Mouse (Mus musculus) brain, embryonic 14.5 days (tissue): ENCODE measurements at regions not wholly inside any gene's neighbourhood (a gene's known extent, or its start where the extent isn't known, plus 50 kb on each side); places are given as distances from the start of the nearest gene placed in this dataset.

Experiments used
- CTCF ChIP-seq: fragments of 200-500 bp; IDR thresholded peaks from 2 replicates; pipeline ENCODE4 v1.5.1; 2012; ENCODE audit warnings: inconsistent platforms, mild to moderate bottlenecking, moderate library complexity, borderline replicate concordance; ENCODE audit not compliant: insufficient read depth, insufficient read length; ENCODE audit errors: extremely low read depth
- POLR2A ChIP-seq: fragments of 200-500 bp; IDR thresholded peaks from 2 replicates; pipeline ENCODE4 v1.6.1; 2012; ENCODE audit warnings: mild to moderate bottlenecking, inconsistent platforms, borderline replicate concordance; ENCODE audit not compliant: poor library complexity, insufficient read depth, insufficient read length, severe bottlenecking; ENCODE audit errors: extremely low read depth

GRCm38 (mm10) chr10:66957373-66957772 is 138.6 kb upstream of the Jmjd1c start:
- TF ChIP-seq CTCF (no peak), POLR2A (no peak)
